Mouse (Mus musculus): ENCODE data around the gene Rapgef1. TPM values are rescaled to one million over a fixed set of nuclear protein-coding genes. Genes with fewer than 3 reads are reported as not detected.

Gene Rapgef1
- polyA plus RNA-seq, 1 experiment: 75.7 TPM

DNA sequence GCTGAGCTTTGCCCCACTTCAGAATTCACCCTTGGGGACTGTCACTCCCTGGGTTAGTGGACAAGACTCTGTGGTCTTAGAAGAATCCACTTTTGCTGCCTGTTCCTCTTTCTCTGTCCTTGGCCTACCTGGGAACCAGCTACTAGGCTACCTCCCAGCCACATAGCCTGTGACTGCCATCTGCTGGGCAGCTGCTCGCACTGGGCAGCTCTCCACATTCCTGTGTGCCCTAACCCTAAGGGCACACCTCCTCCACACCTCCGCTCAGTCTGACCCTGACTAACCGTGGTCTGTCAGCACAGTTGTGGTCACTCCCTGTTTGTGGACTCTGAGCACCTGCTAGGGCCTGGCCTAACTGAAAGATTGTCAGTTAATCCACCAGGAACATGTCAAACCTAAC is 112.0 kb downstream of the Rapgef1 start:
- 76% methylated on average over 3 of the region's 3 CpGs for WGBS
- H3K4me3 ChIP-seq (ENCODE audit: insufficient read depth, low read depth, low read length): no peak overlapping the region
- TF ChIP-seq CTCF (IDR thresholded peaks at IDR 0.05; ENCODE audit: insufficient read depth, low read depth, low read length): no peak
- TF ChIP-seq POLR2A (IDR thresholded peaks at IDR 0.05; ENCODE audit: insufficient read depth, low read depth, low read length): no peak
- H3K27ac ChIP-seq (ENCODE audit: insufficient read depth, low read depth, low read length): no peak overlapping the region
- no peaks in the 10 kb centered on the region for H3K4me1 ChIP-seq (ENCODE audit: control insufficient read depth, insufficient read depth, low read length)

DNA sequence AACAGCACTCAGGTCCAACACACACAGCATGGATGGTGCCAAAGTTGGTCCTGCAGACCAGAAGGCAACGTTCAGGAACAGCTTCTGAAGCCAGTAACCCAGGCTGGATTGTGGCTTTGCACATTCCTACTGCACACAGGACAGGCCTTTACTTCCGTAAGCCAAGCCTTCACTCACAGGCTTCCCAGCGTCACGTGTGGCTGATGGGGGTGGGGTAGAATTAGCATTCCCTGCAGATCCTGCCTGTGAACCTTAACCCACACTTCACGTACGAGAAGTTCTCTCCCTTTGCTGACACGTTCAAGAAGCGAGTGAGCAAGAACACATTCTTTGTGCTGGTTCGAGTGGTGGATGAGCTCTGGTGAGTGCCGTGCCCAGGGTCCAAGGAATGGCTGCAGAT is 113.0 kb downstream of the Rapgef1 start:
- 87% methylated on average over 10 of the region's 10 CpGs for WGBS

DNA sequence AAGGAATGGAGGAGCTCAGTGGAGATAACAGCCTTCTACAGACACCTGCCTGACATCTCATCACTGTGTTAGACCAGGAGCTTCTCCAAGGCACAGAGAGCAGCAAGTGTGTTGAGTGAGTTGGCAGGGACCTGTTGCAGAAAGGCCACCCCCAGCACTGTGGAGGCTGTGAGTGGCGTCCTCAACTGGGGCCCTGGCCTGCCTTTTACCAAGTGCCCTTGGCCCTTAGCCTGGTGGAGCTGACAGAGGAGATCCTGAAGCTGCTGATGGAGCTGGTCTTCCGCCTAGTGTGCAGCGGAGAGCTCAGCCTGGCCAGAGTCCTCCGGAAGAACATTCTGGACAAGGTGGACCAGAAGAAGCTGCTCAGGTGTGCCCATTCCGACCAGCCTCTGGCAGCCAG is 113.8 kb downstream of the Rapgef1 start:
- WGBS: 93% methylated on average over 5 of the region's 5 CpGs
- no peak overlapping the region for H3K27ac ChIP-seq (ENCODE audit: insufficient read depth, low read depth, low read length)
- TF ChIP-seq CTCF (IDR thresholded peaks at IDR 0.05; ENCODE audit: insufficient read depth, low read depth, low read length): no peak
- no peak for TF ChIP-seq POLR2A (IDR thresholded peaks at IDR 0.05; ENCODE audit: insufficient read depth, low read depth, low read length)
- H3K4me1 ChIP-seq (ENCODE audit: control insufficient read depth, insufficient read depth, low read length): no peaks in the 10 kb centered on the region
- H3K4me3 ChIP-seq (ENCODE audit: insufficient read depth, low read depth, low read length): no peak overlapping the region

More for the DNA sequence above, 113.0 kb downstream of the Rapgef1 start:
- no peaks in the 10 kb centered on the region for H3K4me1 ChIP-seq (ENCODE audit: control insufficient read depth, insufficient read depth, low read length)
- H3K4me3 ChIP-seq (ENCODE audit: insufficient read depth, low read depth, low read length): no peak overlapping the region
- no peak for TF ChIP-seq POLR2A (IDR thresholded peaks at IDR 0.05; ENCODE audit: insufficient read depth, low read depth, low read length)
- no peak for TF ChIP-seq CTCF (IDR thresholded peaks at IDR 0.05; ENCODE audit: insufficient read depth, low read depth, low read length)
- H3K27ac ChIP-seq (ENCODE audit: insufficient read depth, low read depth, low read length): no peak overlapping the region

DNA sequence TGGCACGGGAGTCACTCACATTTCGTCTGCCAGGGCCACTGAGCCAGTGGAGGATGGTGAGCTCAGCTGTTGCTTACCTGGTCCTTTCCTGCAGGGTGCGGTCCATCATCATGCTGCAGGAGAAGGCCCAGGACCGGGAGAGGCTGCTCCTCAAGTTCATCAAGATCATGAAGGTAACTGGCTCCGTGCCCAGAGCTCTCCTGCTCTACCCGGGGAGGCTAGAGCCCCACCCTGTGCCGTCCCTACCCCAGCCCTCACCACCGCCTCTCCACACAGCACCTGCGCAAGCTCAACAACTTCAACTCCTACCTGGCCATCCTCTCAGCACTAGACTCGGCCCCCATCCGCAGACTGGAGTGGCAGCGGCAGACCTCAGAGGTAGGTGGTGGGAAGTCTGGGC is 116.2 kb downstream of the Rapgef1 start:
- no peak overlapping the region for H3K27ac ChIP-seq (ENCODE audit: insufficient read depth, low read depth, low read length)
- TF ChIP-seq POLR2A (IDR thresholded peaks at IDR 0.05; ENCODE audit: insufficient read depth, low read depth, low read length) (no peak), CTCF (IDR thresholded peaks at IDR 0.05; ENCODE audit: insufficient read depth, low read depth, low read length) (no peak)
- no peaks in the 10 kb centered on the region for H3K4me1 ChIP-seq (ENCODE audit: control insufficient read depth, insufficient read depth, low read length)
- H3K4me3 ChIP-seq (ENCODE audit: insufficient read depth, low read depth, low read length): no peak overlapping the region
- 92% methylated on average over 12 of the region's 12 CpGs for WGBS

DNA sequence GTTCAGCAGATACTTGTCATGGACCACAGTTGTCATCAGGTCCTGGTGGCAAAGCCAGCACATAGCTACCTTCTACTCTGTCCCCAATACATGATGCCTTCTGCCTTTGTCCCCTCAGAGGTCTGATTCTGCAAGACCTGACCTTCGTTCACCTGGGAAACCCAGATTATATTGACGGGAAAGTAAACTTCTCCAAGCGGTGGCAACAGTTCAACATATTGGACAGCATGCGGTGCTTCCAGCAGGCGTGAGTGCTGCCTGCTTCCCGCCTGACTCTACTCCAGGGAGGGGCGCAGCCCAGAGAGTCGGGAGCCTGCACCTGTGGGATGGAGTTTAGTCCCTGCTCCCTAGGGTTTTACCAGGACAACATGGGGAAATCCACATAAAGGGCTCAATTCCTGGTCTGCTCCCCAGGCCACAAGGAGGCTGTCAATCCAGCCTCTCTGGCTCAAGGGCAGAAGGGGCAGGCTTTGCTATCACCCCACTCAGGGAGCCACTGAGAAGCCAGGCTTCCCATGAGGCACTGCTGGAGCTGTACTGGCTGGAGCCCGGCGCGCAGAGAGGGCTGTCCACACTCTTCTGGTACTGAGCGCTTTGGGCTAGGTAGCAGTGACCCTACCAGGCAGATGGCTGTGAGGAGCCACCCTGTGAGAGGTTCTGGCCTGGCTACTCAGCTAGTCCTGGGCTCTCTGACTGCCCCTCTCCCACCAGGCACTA is 117.8 kb downstream of the Rapgef1 start:
- no peak overlapping the region for H3K27ac ChIP-seq (ENCODE audit: insufficient read depth, low read depth, low read length)
- TF ChIP-seq POLR2A (IDR thresholded peaks at IDR 0.05; ENCODE audit: insufficient read depth, low read depth, low read length): no peak
- TF ChIP-seq CTCF (IDR thresholded peaks at IDR 0.05; ENCODE audit: insufficient read depth, low read depth, low read length): no peak
- WGBS: 87% methylated on average over 12 of the region's 12 CpGs
- H3K4me3 ChIP-seq (ENCODE audit: insufficient read depth, low read depth, low read length): no peak overlapping the region
- H3K4me1 ChIP-seq (ENCODE audit: control insufficient read depth, insufficient read depth, low read length): no peaks in the 10 kb centered on the region

DNA sequence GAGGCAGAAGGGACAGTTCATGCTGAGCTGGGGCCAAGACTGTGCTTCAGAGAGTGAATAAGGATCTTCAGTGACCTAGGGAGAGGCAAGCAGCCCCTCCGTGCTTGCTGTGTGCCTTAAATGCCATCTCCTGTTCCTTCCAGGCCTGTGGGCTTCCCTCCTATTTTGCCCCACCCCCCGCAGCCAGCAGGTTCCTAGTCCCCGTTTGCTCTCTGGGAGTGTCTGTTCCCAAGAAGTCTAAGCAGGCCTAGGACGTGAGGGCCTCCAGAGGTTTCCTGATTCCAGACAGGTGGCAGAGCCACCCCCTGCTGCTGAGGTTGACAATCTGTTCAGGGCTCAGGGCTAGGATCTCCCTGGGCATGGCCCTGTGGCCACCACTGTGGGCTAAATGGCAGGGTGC is 119.3 kb downstream of the Rapgef1 start:
- WGBS: 72% methylated on average over 4 of the region's 4 CpGs
- H3K4me1 ChIP-seq (ENCODE audit: control insufficient read depth, insufficient read depth, low read length): no peaks in the 10 kb centered on the region
- TF ChIP-seq POLR2A (IDR thresholded peaks at IDR 0.05; ENCODE audit: insufficient read depth, low read depth, low read length) (no peak), CTCF (IDR thresholded peaks at IDR 0.05; ENCODE audit: insufficient read depth, low read depth, low read length) (no peak)
- H3K4me3 ChIP-seq (ENCODE audit: insufficient read depth, low read depth, low read length): no peak overlapping the region
- H3K27ac ChIP-seq (ENCODE audit: insufficient read depth, low read depth, low read length): no peak overlapping the region

DNA sequence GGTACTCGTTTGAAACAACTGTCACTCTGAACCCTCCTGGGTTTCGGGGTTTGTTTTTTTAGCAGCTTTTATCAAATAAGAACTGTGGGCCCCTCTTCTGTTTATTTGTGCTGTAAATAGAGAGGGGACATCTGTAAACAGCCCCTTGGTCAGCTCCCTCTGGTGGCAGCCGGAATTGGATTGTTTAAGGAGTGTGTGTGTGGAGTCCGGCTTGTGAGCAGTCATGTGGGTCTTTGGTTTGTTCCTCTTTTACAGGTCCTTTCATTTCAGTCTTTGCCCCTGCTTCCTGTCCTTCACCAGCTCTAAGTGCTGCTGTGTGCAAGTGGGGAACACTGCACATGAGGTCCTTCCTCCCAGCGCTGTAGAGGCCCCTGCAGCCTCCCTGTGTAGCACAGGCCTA is 119.8 kb downstream of the Rapgef1 start:
- 70% methylated on average over 5 of the region's 5 CpGs for WGBS
- no peak overlapping the region for H3K27ac ChIP-seq (ENCODE audit: insufficient read depth, low read depth, low read length)
- no peak overlapping the region for H3K4me3 ChIP-seq (ENCODE audit: insufficient read depth, low read depth, low read length)
- TF ChIP-seq POLR2A (IDR thresholded peaks at IDR 0.05; ENCODE audit: insufficient read depth, low read depth, low read length): no peak
- H3K4me1 ChIP-seq (ENCODE audit: control insufficient read depth, insufficient read depth, low read length): no peaks in the 10 kb centered on the region

DNA sequence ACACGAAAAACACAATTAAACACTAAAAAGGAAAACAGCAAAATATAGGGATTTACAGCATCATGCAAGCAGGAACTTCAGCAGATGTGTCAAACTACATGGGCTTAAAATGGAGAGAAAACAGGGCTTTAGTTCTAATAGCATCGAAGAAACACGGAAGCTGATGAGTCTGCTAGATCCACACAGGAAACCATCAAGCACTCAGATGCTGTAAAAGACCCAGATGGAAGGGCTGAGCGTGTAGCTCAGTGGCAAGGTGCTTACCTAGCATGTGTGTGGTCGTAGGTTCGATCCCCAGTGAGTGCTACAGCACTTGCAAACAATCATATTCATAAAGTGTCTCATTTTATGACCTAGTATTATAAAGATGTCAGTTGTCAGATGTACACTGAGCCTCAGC is 121.7 kb downstream of the Rapgef1 start:
- 90% methylated on average over 6 of the region's 6 CpGs for WGBS
- no peak for TF ChIP-seq CTCF (IDR thresholded peaks at IDR 0.05; ENCODE audit: insufficient read depth, low read depth, low read length)
- TF ChIP-seq POLR2A (IDR thresholded peaks at IDR 0.05; ENCODE audit: insufficient read depth, low read depth, low read length): no peak
- no peak overlapping the region for H3K4me3 ChIP-seq (ENCODE audit: insufficient read depth, low read depth, low read length)
- H3K27ac ChIP-seq (ENCODE audit: insufficient read depth, low read depth, low read length): no peak overlapping the region
- no peaks in the 10 kb centered on the region for H3K4me1 ChIP-seq (ENCODE audit: control insufficient read depth, insufficient read depth, low read length)

DNA sequence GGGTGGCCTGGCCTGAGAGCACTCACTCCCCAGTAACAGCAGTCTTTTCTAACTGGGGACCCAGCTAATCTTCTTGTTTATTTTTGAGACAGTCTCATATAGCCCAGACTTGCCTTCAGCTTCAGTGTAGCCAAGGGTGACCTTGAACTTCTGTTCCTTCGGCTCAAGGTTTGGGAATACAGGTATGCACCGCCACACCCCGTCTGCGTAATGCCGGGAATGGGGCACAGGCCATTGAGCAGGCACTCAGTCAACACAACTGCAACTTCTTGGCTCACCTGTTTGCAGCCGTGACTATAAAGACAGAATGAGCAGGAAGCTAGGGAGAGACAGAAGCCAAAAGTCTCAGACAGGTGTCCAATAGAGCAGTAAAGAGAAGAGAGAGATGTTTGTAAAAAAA is 124.7 kb downstream of the Rapgef1 start:
- Histone ChIP-seq H3K4me1 (ENCODE audit: control insufficient read depth, insufficient read depth, low read length) (peaks cover 6% of the 10 kb centered on the region), H3K27ac (ENCODE audit: insufficient read depth, low read depth, low read length) (no peak overlapping the region), H3K4me3 (ENCODE audit: insufficient read depth, low read depth, low read length) (no peak overlapping the region)
- WGBS: 88% methylated on average over 6 of the region's 6 CpGs
- TF ChIP-seq POLR2A (IDR thresholded peaks at IDR 0.05; ENCODE audit: insufficient read depth, low read depth, low read length) (no peak), CTCF (IDR thresholded peaks at IDR 0.05; ENCODE audit: insufficient read depth, low read depth, low read length) (no peak)
